Mouse (Mus musculus): ENCODE measurements around the gene Mitf.

GRCm38 (mm10) chr6:97929051-97929450, 122.2 kb downstream of the Mitf start:
- TF ChIP-seq TAL1 (IDR thresholded peaks at IDR 0.05; ENCODE audit: low read length) (no peak), GATA1 (IDR thresholded peaks at IDR 0.05; ENCODE audit: low read length) (no peak)
